Mouse (Mus musculus): ENCODE data around the gene Ift80. TPM values are rescaled to one million over a fixed set of nuclear protein-coding genes. Genes with fewer than 3 reads are reported as not detected.

The Ift80 gene
- polyA plus RNA-seq, 1 experiment from 2014 or later = 8.6 TPM

DNA sequence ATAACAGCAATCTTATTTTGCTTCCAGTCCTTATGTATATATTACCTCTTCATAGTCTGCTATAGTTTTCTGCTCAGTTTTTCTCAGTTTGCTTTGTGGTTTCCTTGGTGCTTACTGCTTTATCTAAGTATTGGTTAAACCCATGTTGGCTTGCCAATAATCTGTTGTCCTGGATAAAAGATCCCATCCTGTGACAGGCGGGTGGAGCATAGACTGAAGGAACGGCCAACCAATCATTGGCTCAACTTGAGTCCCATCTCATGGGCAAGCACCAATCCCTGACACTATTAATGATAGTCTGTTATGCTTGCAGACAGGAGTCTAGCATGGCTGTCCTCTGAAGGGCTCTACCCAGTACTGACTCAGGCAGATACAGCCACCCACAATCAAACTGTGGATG, 130.3 kb downstream of the Ift80 start:
- Histone ChIP-seq H3K4me2 (ENCODE audit: low read length) (no peak overlapping the region), H3K27ac (ENCODE audit: low read length) (no peak overlapping the region), H3K9ac (ENCODE audit: low read depth, low read length) (no peak overlapping the region), H3K4me1 (ENCODE audit: control insufficient read depth, insufficient read depth, low read length) (no peaks in the 10 kb centered on the region; the same call in 1 of the 2 replicates), H3K4me3 (ENCODE audit: low read depth, low read length) (no peak overlapping the region), H3K9me3 (replicated peaks; ENCODE audit: control insufficient read depth, low read length, poor library complexity, severe bottlenecking) (no peaks in the 10 kb centered on the region), H3K36me3 (ENCODE audit: control insufficient read depth, insufficient read depth, low read length) (no peaks in the 10 kb centered on the region), H3K27me3 (ENCODE audit: control insufficient read depth, insufficient read depth, low read depth, low read length) (no peaks in the 10 kb centered on the region)
- ATAC-seq = no peak
- WGBS = 86% methylated on average over 2 of the region's 2 CpGs

DNA sequence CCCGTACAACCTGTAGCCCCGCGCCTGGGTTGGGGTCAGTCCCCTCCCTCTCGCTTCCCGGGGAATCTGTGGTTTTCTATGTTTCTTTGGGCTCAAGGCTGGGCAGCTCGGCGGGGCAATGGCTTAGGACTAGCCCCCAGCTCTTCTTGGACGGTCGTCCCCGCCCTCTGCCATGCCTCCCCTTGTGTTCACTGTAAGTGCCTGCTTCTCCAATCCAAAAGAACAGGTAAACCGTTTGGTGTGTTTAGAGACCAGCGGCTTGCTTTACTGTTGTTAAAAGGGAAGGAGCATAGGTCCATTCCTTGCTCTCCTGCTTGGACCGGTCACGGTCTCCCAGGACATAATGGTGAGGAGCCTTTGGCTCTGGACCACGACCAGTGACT, 133.8 kb downstream of the Ift80 start:
- H3K27ac ChIP-seq (ENCODE audit: low read length) = no peak overlapping the region
- ATAC-seq = peak; percentile 18
- WGBS = 4% methylated on average over 15 of the region's 15 CpGs

DNA sequence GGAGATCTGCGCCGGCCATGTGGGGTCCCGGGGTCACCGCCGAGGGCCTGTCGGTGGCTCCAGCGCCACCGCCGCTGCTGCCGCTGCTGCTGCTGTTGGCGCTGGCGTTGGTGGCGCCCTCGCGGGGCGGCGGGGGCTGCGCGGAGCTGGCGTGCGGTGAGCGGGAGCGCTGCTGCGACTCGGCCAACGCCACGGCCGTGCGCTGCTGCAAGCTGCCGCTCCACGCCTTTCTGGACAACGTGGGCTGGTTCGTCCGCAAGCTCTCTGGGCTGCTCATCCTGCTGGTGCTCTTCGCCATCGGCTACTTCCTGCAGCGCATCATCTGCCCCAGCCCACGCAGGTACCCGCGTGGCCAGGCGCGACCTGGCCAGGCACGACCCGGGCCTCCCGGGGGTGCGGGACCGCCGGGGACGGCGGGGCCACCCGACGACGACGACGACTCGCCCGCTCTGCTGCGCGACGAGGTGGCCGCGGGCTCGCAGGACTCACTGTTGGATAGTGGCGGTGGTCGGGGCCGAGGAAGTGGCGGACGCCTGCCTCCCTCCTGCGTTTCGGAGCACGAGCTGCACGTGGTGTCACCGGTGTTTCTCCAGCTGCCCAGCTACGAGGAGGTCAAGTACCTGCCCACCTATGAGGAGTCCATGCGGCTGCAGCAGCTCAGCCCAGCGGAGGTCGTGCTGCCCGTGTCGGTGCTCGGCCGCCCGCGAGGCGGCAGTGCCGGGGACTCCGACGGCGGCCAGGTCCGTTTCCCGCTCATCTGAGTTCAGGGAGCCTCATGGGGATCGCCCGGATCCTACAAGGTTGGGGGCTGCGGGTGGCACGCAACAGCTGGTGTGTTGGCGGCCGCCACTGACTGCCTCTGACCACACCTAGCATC, 134.4 kb downstream of the Ift80 start:
- WGBS = under 1% methylated on average over 93 of the region's 96 CpGs
- Histone ChIP-seq H3K4me1 (ENCODE audit: control insufficient read depth, insufficient read depth, low read length) (peaks cover 5% of the 10 kb centered on the region), H3K36me3 (ENCODE audit: control insufficient read depth, insufficient read depth, low read length) (no peaks in the 10 kb centered on the region), H3K4me2 (ENCODE audit: low read length) (peak overlapping the region; percentile 96), H3K27me3 (ENCODE audit: control insufficient read depth, insufficient read depth, low read depth, low read length) (no peaks in the 10 kb centered on the region), H3K4me3 (ENCODE audit: low read depth, low read length) (peak overlapping the region; percentile 77), H3K9me3 (replicated peaks; ENCODE audit: control insufficient read depth, low read length, poor library complexity, severe bottlenecking) (no peaks in the 10 kb centered on the region), H3K27ac (ENCODE audit: low read length) (peak overlapping the region; percentile 64), H3K9ac (ENCODE audit: low read depth, low read length) (peak overlapping the region; percentile 88)
- peak; percentile 91 for ATAC-seq

More for the DNA sequence above, 133.8 kb downstream of the Ift80 start:
- no peaks in the 10 kb centered on the region for H3K36me3 ChIP-seq (ENCODE audit: control insufficient read depth, insufficient read depth, low read length)
- no peaks in the 10 kb centered on the region for H3K9me3 ChIP-seq (replicated peaks; ENCODE audit: control insufficient read depth, low read length, poor library complexity, severe bottlenecking)
- peak overlapping the region; percentile 96 for H3K4me2 ChIP-seq (ENCODE audit: low read length)
- H3K27me3 ChIP-seq (ENCODE audit: control insufficient read depth, insufficient read depth, low read depth, low read length) = no peaks in the 10 kb centered on the region
- H3K9ac ChIP-seq (ENCODE audit: low read depth, low read length) = peak overlapping the region; percentile 88
- peaks cover 5% of the 10 kb centered on the region for H3K4me1 ChIP-seq (ENCODE audit: control insufficient read depth, insufficient read depth, low read length)
- H3K4me3 ChIP-seq (ENCODE audit: low read depth, low read length) = peak overlapping the region; percentile 77

DNA sequence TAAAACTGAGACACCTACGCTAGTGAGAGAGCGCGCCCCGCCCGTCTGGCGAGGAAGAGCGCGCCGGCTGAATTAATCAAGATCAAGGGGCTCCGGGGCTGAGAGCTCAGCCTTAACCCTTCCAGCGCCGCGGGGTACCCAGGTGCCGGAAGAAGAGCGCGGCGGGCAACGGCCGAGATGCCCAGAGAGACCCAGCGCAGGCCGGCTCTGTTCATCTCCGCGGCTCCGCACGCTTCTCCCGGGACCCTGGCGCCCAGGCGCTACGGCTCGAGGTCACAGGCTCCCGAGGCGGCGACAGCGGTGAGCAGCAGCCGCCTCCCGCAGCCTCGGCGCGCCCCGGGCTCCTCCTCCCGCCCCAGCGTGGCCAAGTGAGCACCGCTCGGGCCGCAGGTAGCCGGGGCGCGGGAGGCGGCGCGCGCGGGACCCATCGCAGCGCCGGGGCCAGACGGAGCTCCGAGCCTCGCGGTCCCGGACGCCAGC, 135.1 kb downstream of the Ift80 start, which contains the start of gene 1110032F04Rik:
Gene 1110032F04Rik (plus strand): TSS at position 376 of the 480 bp plus-strand sequence.
- WGBS = under 1% methylated on average over 61 of the region's 62 CpGs

DNA sequence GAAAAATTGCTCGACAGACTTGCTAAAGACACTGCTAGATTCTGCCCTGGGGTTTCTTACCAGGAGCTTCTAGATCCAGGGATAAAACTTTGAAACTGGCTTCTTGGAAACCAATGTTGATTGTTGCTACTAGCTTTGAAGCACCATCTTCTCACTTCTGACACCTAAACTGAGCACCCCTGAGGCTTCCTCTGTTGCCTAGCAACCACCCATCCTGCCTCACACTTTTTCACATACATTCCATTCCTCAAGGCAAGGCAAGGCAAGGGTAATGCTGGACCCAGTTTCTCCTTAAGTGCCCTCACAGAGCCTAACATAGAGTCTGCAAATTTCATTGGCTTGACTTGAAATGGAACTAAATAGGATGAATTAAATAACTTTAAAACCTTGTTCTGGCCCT, 152.0 kb downstream of the Ift80 start:
- no peak overlapping the region for H3K9ac ChIP-seq (ENCODE audit: low read depth, low read length)
- H3K27ac ChIP-seq (ENCODE audit: low read length) = no peak overlapping the region
- no peak overlapping the region for H3K4me3 ChIP-seq (ENCODE audit: low read depth, low read length)
- H3K4me1 ChIP-seq (ENCODE audit: control insufficient read depth, insufficient read depth, low read length) = no peaks in the 10 kb centered on the region
- H3K4me2 ChIP-seq (ENCODE audit: low read length) = no peak overlapping the region
- no peaks in the 10 kb centered on the region for H3K27me3 ChIP-seq (ENCODE audit: control insufficient read depth, insufficient read depth, low read depth, low read length)
- 73% methylated on average over 1 of the region's 1 CpGs for WGBS
- no peak for ATAC-seq
- no peaks in the 10 kb centered on the region for H3K9me3 ChIP-seq (replicated peaks; ENCODE audit: control insufficient read depth, low read length, poor library complexity, severe bottlenecking)
- no peaks in the 10 kb centered on the region for H3K36me3 ChIP-seq (ENCODE audit: control insufficient read depth, insufficient read depth, low read length)

More for the DNA sequence above, 135.1 kb downstream of the Ift80 start, which contains the start of gene 1110032F04Rik:
- Histone ChIP-seq H3K27ac (ENCODE audit: low read length) (peak within 1 kb of the TSS; percentile 64), H3K9me3 (replicated peaks; ENCODE audit: control insufficient read depth, low read length, poor library complexity, severe bottlenecking) (no peaks in the 10 kb centered on the region), H3K36me3 (ENCODE audit: control insufficient read depth, insufficient read depth, low read length) (no peaks in the 10 kb centered on the region), H3K27me3 (ENCODE audit: control insufficient read depth, insufficient read depth, low read depth, low read length) (no peaks in the 10 kb centered on the region), H3K4me1 (ENCODE audit: control insufficient read depth, insufficient read depth, low read length) (peaks cover 5% of the 10 kb centered on the region), H3K4me2 (ENCODE audit: low read length) (peak within 1 kb of the TSS; percentile 96), H3K4me3 (ENCODE audit: low read depth, low read length) (peak within 1 kb of the TSS; percentile 77), H3K9ac (ENCODE audit: low read depth, low read length) (peak within 1 kb of the TSS; percentile 88)
- ATAC-seq = peak; percentile 86

DNA sequence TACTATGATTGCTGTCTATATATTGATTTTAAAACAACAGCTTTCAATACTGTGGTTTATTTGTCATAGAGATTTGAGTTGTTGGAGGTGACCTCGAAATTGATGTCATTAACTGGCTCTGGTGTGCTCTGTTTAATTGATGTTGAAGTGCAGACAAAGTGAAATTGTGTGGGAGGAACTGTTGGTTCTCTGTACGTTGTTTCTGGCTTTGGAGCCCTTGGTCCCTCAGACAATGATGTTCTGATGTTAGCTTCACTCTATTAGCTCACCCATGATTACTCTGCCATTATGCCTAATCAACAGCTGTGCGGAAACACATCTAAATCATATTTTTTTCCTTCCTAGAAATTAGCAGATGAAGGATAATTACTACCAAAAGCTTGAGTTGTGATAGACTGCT, 156.0 kb downstream of the Ift80 start:
- H3K36me3 ChIP-seq (ENCODE audit: control insufficient read depth, insufficient read depth, low read length) = no peaks in the 10 kb centered on the region
- no peak overlapping the region for H3K4me3 ChIP-seq (ENCODE audit: low read depth, low read length)
- H3K4me2 ChIP-seq (ENCODE audit: low read length) = no peak overlapping the region
- H3K27me3 ChIP-seq (ENCODE audit: control insufficient read depth, insufficient read depth, low read depth, low read length) = no peaks in the 10 kb centered on the region
- H3K9me3 ChIP-seq (replicated peaks; ENCODE audit: control insufficient read depth, low read length, poor library complexity, severe bottlenecking) = no peaks in the 10 kb centered on the region
- H3K27ac ChIP-seq (ENCODE audit: low read length) = no peak overlapping the region
- no peaks in the 10 kb centered on the region for H3K4me1 ChIP-seq (ENCODE audit: control insufficient read depth, insufficient read depth, low read length)
- H3K9ac ChIP-seq (ENCODE audit: low read depth, low read length) = no peak overlapping the region
- WGBS = 71% methylated on average over 3 of the region's 3 CpGs
- ATAC-seq = no peak

DNA sequence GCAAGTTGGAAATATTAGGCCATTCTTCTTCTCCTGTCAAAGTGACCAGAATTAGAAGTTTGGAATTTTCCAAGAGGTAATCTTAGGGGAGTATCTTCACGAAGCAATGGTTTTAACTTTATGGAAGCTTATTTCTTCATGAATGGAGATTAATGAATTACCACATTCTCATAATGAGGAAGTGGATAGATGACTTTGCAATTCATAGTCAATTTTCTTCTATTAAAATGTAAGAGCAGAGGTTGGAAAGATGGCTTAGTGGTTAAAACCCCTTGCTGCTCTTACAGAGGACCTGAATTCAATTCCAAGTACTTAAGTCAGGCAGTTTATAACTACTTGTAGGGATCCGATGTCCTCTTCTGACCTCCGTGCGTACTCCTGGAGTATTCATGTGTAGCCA, 160.3 kb downstream of the Ift80 start:
- no peaks in the 10 kb centered on the region for H3K9me3 ChIP-seq (replicated peaks; ENCODE audit: control insufficient read depth, low read length, poor library complexity, severe bottlenecking)
- H3K27me3 ChIP-seq (ENCODE audit: control insufficient read depth, insufficient read depth, low read depth, low read length) = no peaks in the 10 kb centered on the region
- H3K4me1 ChIP-seq (ENCODE audit: control insufficient read depth, insufficient read depth, low read length) = no peaks in the 10 kb centered on the region
- ATAC-seq = no peak
- H3K9ac ChIP-seq (ENCODE audit: low read depth, low read length) = no peak overlapping the region
- no peaks in the 10 kb centered on the region for H3K36me3 ChIP-seq (ENCODE audit: control insufficient read depth, insufficient read depth, low read length)
- no peak overlapping the region for H3K4me3 ChIP-seq (ENCODE audit: low read depth, low read length)
- H3K4me2 ChIP-seq (ENCODE audit: low read length) = no peak overlapping the region
- no peak overlapping the region for H3K27ac ChIP-seq (ENCODE audit: low read length)
- 96% methylated on average over 4 of the region's 4 CpGs for WGBS
